Mouse (Mus musculus): Measurements from ENCODE around the gene Rin2. TPM values are rescaled to one million over a fixed set of nuclear protein-coding genes. Genes with fewer than 3 reads are reported as not detected.
"Not testable (repeated sequence)": the region's sequence is repeated elsewhere in the genome, so short reads cannot be mapped to it uniquely, and the experiment has no call there.

The Rin2 gene
- polyA plus RNA-seq, 1 experiment = 6.3 TPM

- 83% methylated on average over 5 of the region's 5 CpGs for WGBS
- no peak overlapping the region for H3K27ac ChIP-seq (ENCODE audit: insufficient read depth, low read depth, low read length)
- H3K4me3 ChIP-seq (ENCODE audit: low read depth, low read length) = no peak overlapping the region
- H3K27me3 ChIP-seq (ENCODE audit: control insufficient read depth, insufficient read depth, low read length) = no peaks in the 10 kb centered on the region
- H3K36me3 ChIP-seq (ENCODE audit: control insufficient read depth, insufficient read depth, low read length) = no peaks in the 10 kb centered on the region
- no peaks in the 10 kb centered on the region for H3K4me1 ChIP-seq (ENCODE audit: control insufficient read depth, insufficient read depth, insufficient read length, low read length)
- no peak for TF ChIP-seq POLR2A (IDR thresholded peaks at IDR 0.05; ENCODE audit: low read depth, low read length)
- TF ChIP-seq CTCF (IDR thresholded peaks at IDR 0.05; ENCODE audit: extremely low read depth, insufficient read length, insufficient replicate concordance, low read depth, low read length) = no peak
These were observed 43.7 kb downstream of the Rin2 start for GRCm38 (mm10) chr2:145718624-145719183.

GRCm38 (mm10) chr2:145720157-145720556, 45.1 kb downstream of the Rin2 start:
- WGBS = 68% methylated on average over 3 of the region's 3 CpGs
- Histone ChIP-seq H3K27ac (ENCODE audit: insufficient read depth, low read depth, low read length) (no peak overlapping the region), H3K27me3 (ENCODE audit: control insufficient read depth, insufficient read depth, low read length) (no peaks in the 10 kb centered on the region), H3K4me3 (ENCODE audit: low read depth, low read length) (no peak overlapping the region), H3K4me1 (ENCODE audit: control insufficient read depth, insufficient read depth, insufficient read length, low read length) (no peaks in the 10 kb centered on the region), H3K36me3 (ENCODE audit: control insufficient read depth, insufficient read depth, low read length) (no peaks in the 10 kb centered on the region)
- TF ChIP-seq CTCF (IDR thresholded peaks at IDR 0.05; ENCODE audit: extremely low read depth, insufficient read length, insufficient replicate concordance, low read depth, low read length) (no peak), POLR2A (IDR thresholded peaks at IDR 0.05; ENCODE audit: low read depth, low read length) (no peak)

GRCm38 (mm10) chr2:145720743-145721142, 45.7 kb downstream of the Rin2 start:
- H3K27me3 ChIP-seq (ENCODE audit: control insufficient read depth, insufficient read depth, low read length) = no peaks in the 10 kb centered on the region
- no peak overlapping the region for H3K4me3 ChIP-seq (ENCODE audit: low read depth, low read length)
- 87% methylated on average over 2 of the region's 2 CpGs for WGBS
- no peaks in the 10 kb centered on the region for H3K4me1 ChIP-seq (ENCODE audit: control insufficient read depth, insufficient read depth, insufficient read length, low read length)
- TF ChIP-seq POLR2A (IDR thresholded peaks at IDR 0.05; ENCODE audit: low read depth, low read length) = no peak
- no peak for TF ChIP-seq CTCF (IDR thresholded peaks at IDR 0.05; ENCODE audit: extremely low read depth, insufficient read length, insufficient replicate concordance, low read depth, low read length)
- no peaks in the 10 kb centered on the region for H3K36me3 ChIP-seq (ENCODE audit: control insufficient read depth, insufficient read depth, low read length)
- no peak overlapping the region for H3K27ac ChIP-seq (ENCODE audit: insufficient read depth, low read depth, low read length)

GRCm38 (mm10) chr2:145722304-145722703, 47.3 kb downstream of the Rin2 start:
- H3K4me1 ChIP-seq (ENCODE audit: control insufficient read depth, insufficient read depth, insufficient read length, low read length); H3K36me3 ChIP-seq (ENCODE audit: control insufficient read depth, insufficient read depth, low read length); H3K27me3 ChIP-seq (ENCODE audit: control insufficient read depth, insufficient read depth, low read length); H3K4me3 ChIP-seq (ENCODE audit: low read depth, low read length); H3K27ac ChIP-seq (ENCODE audit: insufficient read depth, low read depth, low read length): not testable (repeated sequence)
- WGBS = 65% methylated on average over 2 of the region's 2 CpGs

GRCm38 (mm10) chr2:145724288-145724687, 49.3 kb downstream of the Rin2 start:
- Histone ChIP-seq H3K27me3 (ENCODE audit: control insufficient read depth, insufficient read depth, low read length) (no peaks in the 10 kb centered on the region), H3K27ac (ENCODE audit: insufficient read depth, low read depth, low read length) (no peak overlapping the region), H3K4me1 (ENCODE audit: control insufficient read depth, insufficient read depth, insufficient read length, low read length) (no peaks in the 10 kb centered on the region), H3K36me3 (ENCODE audit: control insufficient read depth, insufficient read depth, low read length) (no peaks in the 10 kb centered on the region), H3K4me3 (ENCODE audit: low read depth, low read length) (no peak overlapping the region)
- no peak for TF ChIP-seq POLR2A (IDR thresholded peaks at IDR 0.05; ENCODE audit: low read depth, low read length)
- TF ChIP-seq CTCF (IDR thresholded peaks at IDR 0.05; ENCODE audit: extremely low read depth, insufficient read length, insufficient replicate concordance, low read depth, low read length) = no peak
- 84% methylated on average over 1 of the region's 1 CpGs for WGBS

- H3K4me1 ChIP-seq (ENCODE audit: control insufficient read depth, insufficient read depth, insufficient read length, low read length) = no peaks in the 10 kb centered on the region
- H3K27ac ChIP-seq (ENCODE audit: insufficient read depth, low read depth, low read length) = no peak overlapping the region
- H3K27me3 ChIP-seq (ENCODE audit: control insufficient read depth, insufficient read depth, low read length) = no peaks in the 10 kb centered on the region
- no peak overlapping the region for H3K4me3 ChIP-seq (ENCODE audit: low read depth, low read length)
- WGBS = 79% methylated on average over 7 of the region's 7 CpGs
- no peak for TF ChIP-seq CTCF (IDR thresholded peaks at IDR 0.05; ENCODE audit: extremely low read depth, insufficient read length, insufficient replicate concordance, low read depth, low read length)
- no peaks in the 10 kb centered on the region for H3K36me3 ChIP-seq (ENCODE audit: control insufficient read depth, insufficient read depth, low read length)
These were observed 54.4 kb downstream of the Rin2 start for GRCm38 (mm10) chr2:145729414-145729813.

- Histone ChIP-seq H3K27ac (ENCODE audit: insufficient read depth, low read depth, low read length) (0 out of 2 replicates have a peak overlapping the region, but pooled peaks have one; percentile 40), H3K4me1 (ENCODE audit: control insufficient read depth, insufficient read depth, insufficient read length, low read length) (peaks cover under 1% of the 10 kb centered on the region; the same call in 1 of the 2 replicates), H3K27me3 (ENCODE audit: control insufficient read depth, insufficient read depth, low read length) (no peaks in the 10 kb centered on the region), H3K4me3 (ENCODE audit: low read depth, low read length) (no peak overlapping the region), H3K36me3 (ENCODE audit: control insufficient read depth, insufficient read depth, low read length) (no peaks in the 10 kb centered on the region)
- WGBS = 69% methylated on average over 9 of the region's 9 CpGs
- TF ChIP-seq POLR2A (IDR thresholded peaks at IDR 0.05; ENCODE audit: low read depth, low read length) = no peak
- TF ChIP-seq CTCF (IDR thresholded peaks at IDR 0.05; ENCODE audit: extremely low read depth, insufficient read length, insufficient replicate concordance, low read depth, low read length) = no peak
These were observed 55.3 kb downstream of the Rin2 start for GRCm38 (mm10) chr2:145730189-145730880.

Data from small intestine, adult 2 months (tissue).